Mouse (Mus musculus): ENCODE measurements around the gene Dst.
A peak's percentile ranks its signal among the peaks of the same experiment; 100 is the strongest.
"Not testable (repeated sequence)": the region's sequence is repeated elsewhere in the genome, so short reads cannot be mapped to it uniquely, and the experiment has no call there.

Gene Dst

GRCm38 (mm10) chr1:34288721-34289471 lies 380.9 kb downstream of the Dst start:
- no peak for DNase-seq (ENCODE audit: low spot score in 2 of 2)

GRCm38 (mm10) chr1:34289472-34289748 lies 381.4 kb downstream of the Dst start:
- DNase-seq (ENCODE audit: low spot score in 2 of 2) = no peak

- peak; percentile 19 to 50 for DNase-seq (ENCODE audit: low spot score in 2 of 2)
Measured at GRCm38 (mm10) chr1:34290321-34290720, 382.3 kb downstream of the Dst start.

- DNase-seq (ENCODE audit: low spot score in 2 of 2) = no peak
Measured at GRCm38 (mm10) chr1:34293198-34293597, 385.2 kb downstream of the Dst start.

GRCm38 (mm10) chr1:34297636-34298035 lies 389.6 kb downstream of the Dst start:
- no peak for DNase-seq (ENCODE audit: low spot score in 2 of 2)

- DNase-seq (ENCODE audit: low spot score in 2 of 2) = no peak
Measured at GRCm38 (mm10) chr1:34298631-34299184, 390.7 kb downstream of the Dst start.

- DNase-seq (ENCODE audit: low spot score in 2 of 2) = no peak
Measured at GRCm38 (mm10) chr1:34299507-34299906, 391.5 kb downstream of the Dst start.

- DNase-seq (ENCODE audit: low spot score in 2 of 2) = peak; percentile 11 to 30
Measured at GRCm38 (mm10) chr1:34300309-34300980, 392.4 kb downstream of the Dst start.

- no peak for DNase-seq (ENCODE audit: low spot score in 2 of 2)
Measured at GRCm38 (mm10) chr1:34304227-34304626, 396.2 kb downstream of the Dst start.

GRCm38 (mm10) chr1:34306741-34307140 lies 398.7 kb downstream of the Dst start:
- DNase-seq (ENCODE audit: low spot score in 2 of 2) = no peak

GRCm38 (mm10) chr1:34307191-34307590 lies 399.2 kb downstream of the Dst start:
- no peak for DNase-seq (ENCODE audit: low spot score in 2 of 2)

- not testable (repeated sequence) for DNase-seq (ENCODE audit: low spot score in 2 of 2)
Measured at GRCm38 (mm10) chr1:34308841-34309240, 400.8 kb downstream of the Dst start.

GRCm38 (mm10) chr1:34309396-34309795 lies 401.4 kb downstream of the Dst start:
- no peak for DNase-seq (ENCODE audit: low spot score in 2 of 2)

- no peak for DNase-seq (ENCODE audit: low spot score in 2 of 2)
Measured at GRCm38 (mm10) chr1:34310532-34311250, 402.7 kb downstream of the Dst start.

- DNase-seq (ENCODE audit: low spot score in 2 of 2) = no peak
Measured at GRCm38 (mm10) chr1:34312806-34313205, 404.8 kb downstream of the Dst start.

- DNase-seq (ENCODE audit: low spot score in 2 of 2) = no peak
Measured at GRCm38 (mm10) chr1:34315381-34315780, 407.4 kb downstream of the Dst start.

- DNase-seq (ENCODE audit: low spot score in 2 of 2) = no peak
Measured at GRCm38 (mm10) chr1:34324255-34324654, 416.2 kb downstream of the Dst start.

- no peak for DNase-seq (ENCODE audit: low spot score in 2 of 2)
Measured at GRCm38 (mm10) chr1:34328606-34329005, 420.6 kb downstream of the Dst start.

- DNase-seq (ENCODE audit: low spot score in 2 of 2) = no peak
Measured at GRCm38 (mm10) chr1:34331767-34332166, 423.7 kb downstream of the Dst start.

Data from spleen, postnatal 36 days (tissue).